Mouse (Mus musculus): Measurements from ENCODE around the gene Lyrm2. TPM values are rescaled to one million over a fixed set of nuclear protein-coding genes. Genes with fewer than 3 reads are reported as not detected.

Gene Lyrm2
- total RNA-seq, 2 experiments from 2014 or later, result 11.3 to 39.0 TPM

- no peak for ATAC-seq (replicated peaks; ENCODE audit: low FRiP score, low TSS enrichment, poor library complexity, severe bottlenecking)
These were observed 38.3 kb downstream of the Lyrm2 start for GRCm38 (mm10) chr4:32838401-32838800.

Other genes starting within 250 kb of the Lyrm2 start
- gene Gja10, start 197.5 kb upstream of the Lyrm2 start, total RNA-seq (2014; fragmentation: Nextera tagmentation), result not detected in 2 replicates
- gene Gja10, start 197.5 kb upstream of the Lyrm2 start, total RNA-seq (2017), result not detected in 2 replicates
- 51.4 and 52.3 TPM in 2 replicates for gene Casp8ap2, start 184.8 kb upstream of the Lyrm2 start, total RNA-seq (2014; fragmentation: Nextera tagmentation)
- 57.6 and 157 TPM in 2 replicates for gene Casp8ap2, start 184.8 kb upstream of the Lyrm2 start, total RNA-seq (2017)
- 70.6 and 136 TPM in 2 replicates for gene Mdn1, start 143.1 kb upstream of the Lyrm2 start, total RNA-seq (2014; fragmentation: Nextera tagmentation)
- 71.6 and 89.5 TPM in 2 replicates for gene Mdn1, start 143.1 kb upstream of the Lyrm2 start, total RNA-seq (2017)
- gene Ankrd6, start 150.6 kb downstream of the Lyrm2 start, total RNA-seq (2014; fragmentation: Nextera tagmentation), result 4.2 and 9.0 TPM in 2 replicates
- 1.3 and 3.1 TPM in 2 replicates for gene Ankrd6, start 150.6 kb downstream of the Lyrm2 start, total RNA-seq (2017)
- not detected in 2 replicates for gene Rragd, start 182.8 kb downstream of the Lyrm2 start, total RNA-seq (2014; fragmentation: Nextera tagmentation)
- 0.14 TPM in 1 of 2 replicates, not detected in the other for gene Rragd, start 182.8 kb downstream of the Lyrm2 start, total RNA-seq (2017)
- gene Ube2j1, start 231.2 kb downstream of the Lyrm2 start, total RNA-seq (2014; fragmentation: Nextera tagmentation), result 37.2 and 51.3 TPM in 2 replicates
- 43.5 and 48.0 TPM in 2 replicates for gene Ube2j1, start 231.2 kb downstream of the Lyrm2 start, total RNA-seq (2017)